Mouse (Mus musculus): ENCODE data around the gene Arl4c. TPM values are rescaled to one million over a fixed set of nuclear protein-coding genes. Genes with fewer than 3 reads are reported as not detected.

Arl4c gene
- total and polyA plus RNA-seq, 3 experiments = not detected

- H3K27me3 ChIP-seq (ENCODE audit: control insufficient read depth in 1 of 2, insufficient read depth in 2 of 2, low read length in 2 of 2) = no peaks in the 10 kb centered on the region
- no peaks in the 10 kb centered on the region for H3K79me2 ChIP-seq (ENCODE audit: control insufficient read depth, insufficient read depth, low read length, poor library complexity)
- no peaks in the 10 kb centered on the region for H3K36me3 ChIP-seq (ENCODE audit: control insufficient read depth in 1 of 2, insufficient read depth in 2 of 2, low read length in 2 of 2)
- H3K4me3 ChIP-seq (ENCODE audit: control insufficient read depth in 1 of 2, insufficient read depth in 1 of 2, low read depth in 2 of 2, low read length in 2 of 2) = no peak overlapping the region
- no peak overlapping the region for H3K27ac ChIP-seq (ENCODE audit: control insufficient read depth, low read depth, low read length)
- no peak for TF ChIP-seq ELF1 (IDR thresholded peaks at IDR 0.05; ENCODE audit: low read depth, low read length)
- no peak for TF ChIP-seq CTCF (IDR thresholded peaks at IDR 0.05 in 2 of 3, conservative IDR thresholded peaks at IDR 0.05 in 1 of 3; ENCODE audit: control insufficient read depth in 1 of 3, insufficient read depth in 1 of 3, low read depth in 2 of 3, low read length in 3 of 3, poor library complexity in 1 of 3, severe bottlenecking in 1 of 3)
- TF ChIP-seq E2F4 (IDR thresholded peaks at IDR 0.05; ENCODE audit: borderline replicate concordance, low read depth, low read length) = no peak
- TF ChIP-seq EP300 (IDR thresholded peaks at IDR 0.05; ENCODE audit: low read depth in 1 of 2, low read length in 2 of 2) = no peak
- TF ChIP-seq TBP (IDR thresholded peaks at IDR 0.05; ENCODE audit: low read depth, low read length) = no peak
- no peak overlapping the region for H3K9ac ChIP-seq (ENCODE audit: control insufficient read depth, low read depth, low read length, poor library complexity, severe bottlenecking)
- H3K9me3 ChIP-seq (replicated peaks; ENCODE audit: insufficient read depth, low read length) = no peaks in the 10 kb centered on the region
- H3K4me1 ChIP-seq (ENCODE audit: control insufficient read depth in 1 of 2, insufficient read depth in 2 of 2, low read length in 2 of 2) = no peaks in the 10 kb centered on the region
- no peak for DNase-seq (ENCODE audit: low read depth, low spot score)
Observed at GRCm38 (mm10) chr1:88692293-88692827, 9.7 kb downstream of the Arl4c start.

- Histone ChIP-seq H3K4me1 (ENCODE audit: control insufficient read depth in 1 of 2, insufficient read depth in 2 of 2, low read length in 2 of 2) (no peaks in the 10 kb centered on the region), H3K36me3 (ENCODE audit: control insufficient read depth in 1 of 2, insufficient read depth in 2 of 2, low read length in 2 of 2) (no peaks in the 10 kb centered on the region), H3K9me3 (replicated peaks; ENCODE audit: insufficient read depth, low read length) (no peaks in the 10 kb centered on the region), H3K27me3 (ENCODE audit: control insufficient read depth in 1 of 2, insufficient read depth in 2 of 2, low read length in 2 of 2) (no peaks in the 10 kb centered on the region), H3K4me3 (ENCODE audit: control insufficient read depth in 1 of 2, insufficient read depth in 1 of 2, low read depth in 2 of 2, low read length in 2 of 2) (no peak overlapping the region), H3K27ac (ENCODE audit: control insufficient read depth, low read depth, low read length) (no peak overlapping the region), H3K79me2 (ENCODE audit: control insufficient read depth, insufficient read depth, low read length, poor library complexity) (no peaks in the 10 kb centered on the region), H3K9ac (ENCODE audit: control insufficient read depth, low read depth, low read length, poor library complexity, severe bottlenecking) (no peak overlapping the region)
- TF ChIP-seq TAL1 (IDR thresholded peaks at IDR 0.05; ENCODE audit: low read length) = no peak
- no peak for DNase-seq (ENCODE audit: low read depth, low spot score)
Observed at GRCm38 (mm10) chr1:88690601-88691000, 11.4 kb downstream of the Arl4c start.

GRCm38 (mm10) chr1:88684765-88685164 lies 17.3 kb downstream of the Arl4c start:
- Histone ChIP-seq H3K4me3 (ENCODE audit: control insufficient read depth in 1 of 2, insufficient read depth in 1 of 2, low read depth in 2 of 2, low read length in 2 of 2) (no peak overlapping the region), H3K27ac (ENCODE audit: control insufficient read depth, low read depth, low read length) (no peak overlapping the region), H3K9me3 (replicated peaks; ENCODE audit: insufficient read depth, low read length) (no peaks in the 10 kb centered on the region), H3K9ac (ENCODE audit: control insufficient read depth, low read depth, low read length, poor library complexity, severe bottlenecking) (no peak overlapping the region), H3K4me1 (ENCODE audit: control insufficient read depth in 1 of 2, insufficient read depth in 2 of 2, low read length in 2 of 2) (no peaks in the 10 kb centered on the region), H3K27me3 (ENCODE audit: control insufficient read depth in 1 of 2, insufficient read depth in 2 of 2, low read length in 2 of 2) (no peaks in the 10 kb centered on the region), H3K79me2 (ENCODE audit: control insufficient read depth, insufficient read depth, low read length, poor library complexity) (no peaks in the 10 kb centered on the region), H3K36me3 (ENCODE audit: control insufficient read depth in 1 of 2, insufficient read depth in 2 of 2, low read length in 2 of 2) (no peaks in the 10 kb centered on the region)
- TF ChIP-seq KAT2A (conservative IDR thresholded peaks at IDR 0.05; ENCODE audit: low read depth, low read length) = no peak
- no peak for DNase-seq (ENCODE audit: low read depth, low spot score)

DNA sequence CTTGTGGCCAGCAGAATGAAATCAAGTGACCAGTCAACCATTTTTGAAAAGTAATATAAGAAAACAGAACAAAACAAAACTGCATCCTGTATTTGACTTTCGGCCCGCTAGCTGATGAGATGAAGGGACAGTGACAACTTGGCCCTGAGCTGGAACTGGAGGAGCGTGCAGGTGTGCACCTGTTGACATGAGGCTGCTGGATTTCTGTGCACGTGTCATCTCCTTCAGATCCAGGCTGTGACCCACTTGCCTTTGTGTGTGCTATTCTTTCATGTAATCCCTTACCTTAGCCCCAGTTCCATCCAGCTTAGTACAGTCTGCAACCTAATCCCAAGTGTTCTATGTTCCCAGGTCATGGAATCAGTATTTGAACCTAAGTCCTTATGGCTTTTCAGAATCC lies 20.4 kb downstream of the Arl4c start:
- Histone ChIP-seq H3K9me3 (replicated peaks; ENCODE audit: insufficient read depth, low read length) (no peaks in the 10 kb centered on the region), H3K36me3 (ENCODE audit: control insufficient read depth in 1 of 2, insufficient read depth in 2 of 2, low read length in 2 of 2) (no peaks in the 10 kb centered on the region), H3K79me2 (ENCODE audit: control insufficient read depth, insufficient read depth, low read length, poor library complexity) (no peaks in the 10 kb centered on the region), H3K4me3 (ENCODE audit: control insufficient read depth in 1 of 2, insufficient read depth in 1 of 2, low read depth in 2 of 2, low read length in 2 of 2) (no peak overlapping the region), H3K4me1 (ENCODE audit: control insufficient read depth in 1 of 2, insufficient read depth in 2 of 2, low read length in 2 of 2) (no peaks in the 10 kb centered on the region), H3K9ac (ENCODE audit: control insufficient read depth, low read depth, low read length, poor library complexity, severe bottlenecking) (no peak overlapping the region), H3K27me3 (ENCODE audit: control insufficient read depth in 1 of 2, insufficient read depth in 2 of 2, low read length in 2 of 2) (no peaks in the 10 kb centered on the region), H3K27ac (ENCODE audit: control insufficient read depth, low read depth, low read length) (no peak overlapping the region)
- no peak for DNase-seq (ENCODE audit: low read depth, low spot score)
- no peak for TF ChIP-seq UBTF (IDR thresholded peaks at IDR 0.05; ENCODE audit: borderline replicate concordance, insufficient read depth, low read depth, low read length)
- TF ChIP-seq ETS1 (IDR thresholded peaks at IDR 0.05; ENCODE audit: low read depth, low read length) = no peak
- no peak for TF ChIP-seq USF2 (IDR thresholded peaks at IDR 0.05; ENCODE audit: borderline replicate concordance in 1 of 2, insufficient read depth in 1 of 2, low read depth in 1 of 2, low read length in 2 of 2)
- no peak for TF ChIP-seq ZKSCAN1 (IDR thresholded peaks at IDR 0.05; ENCODE audit: low read depth, low read length)
- TF ChIP-seq CHD2 (IDR thresholded peaks at IDR 0.05; ENCODE audit: low read length) = no peak
- TF ChIP-seq ELF1 (IDR thresholded peaks at IDR 0.05; ENCODE audit: low read depth, low read length) = no peak
- TF ChIP-seq ZNF384 (IDR thresholded peaks at IDR 0.05; ENCODE audit: low read depth, low read length) = no peak
- no peak for TF ChIP-seq MAFK (IDR thresholded peaks at IDR 0.05; ENCODE audit: borderline replicate concordance, low read depth, low read length)
- no peak for TF ChIP-seq BHLHE40 (IDR thresholded peaks at IDR 0.05; ENCODE audit: borderline replicate concordance, low read depth, low read length)
- TF ChIP-seq GABPA (IDR thresholded peaks at IDR 0.05; ENCODE audit: low read depth, low read length) = no peak
- no peak for TF ChIP-seq USF1 (IDR thresholded peaks at IDR 0.05; ENCODE audit: low read depth, low read length)
- TF ChIP-seq RAD21 (IDR thresholded peaks at IDR 0.05; ENCODE audit: low read depth, low read length) = no peak
- TF ChIP-seq ZC3H11A (IDR thresholded peaks at IDR 0.05; ENCODE audit: low read depth, low read length) = no peak
- TF ChIP-seq POLR2AphosphoS2 (IDR thresholded peaks at IDR 0.05; ENCODE audit: low read length) = no peak
- TF ChIP-seq EP300 (IDR thresholded peaks at IDR 0.05; ENCODE audit: low read depth in 1 of 2, low read length in 2 of 2) = no peak

Measured in MEL (cell line).